Mouse (Mus musculus) mature B cell (primary cell): ENCODE measurements around the gene Serpine1.

Source experiments
- in situ Hi-C: fragments of 300-500 bp; cut with MboI; formaldehyde crosslinking; loops from 2 replicates; pipeline ENCODE4 v1.14.3; 2019

Serpine1 gene

DNA sequence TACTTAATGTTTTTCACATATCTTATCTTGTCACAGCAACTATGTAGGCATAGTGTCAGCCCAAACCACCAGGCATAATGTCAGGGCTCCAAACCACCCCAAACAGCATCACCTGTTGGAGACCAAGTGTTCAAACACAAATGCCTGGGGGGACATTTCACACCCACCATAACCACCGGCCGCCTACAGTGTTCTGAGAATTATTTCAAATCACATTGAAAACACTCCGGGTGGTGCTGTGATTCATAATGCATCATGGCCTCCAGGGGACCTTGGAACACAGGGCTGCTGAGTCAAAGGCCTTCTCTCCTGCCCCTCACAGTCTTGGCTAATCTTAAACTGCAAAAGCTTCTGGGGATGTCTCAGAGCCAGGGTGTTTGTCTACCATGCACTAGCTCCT lies 56.2 kb downstream of the Serpine1 start:
- in situ Hi-C loops = no loop called here

GRCm38 (mm10) chr5:137012401-137012950 lies 59.6 kb downstream of the Serpine1 start:
- in situ Hi-C loops = no loop called here
